8 mouse cellular contexts compared by ENCODE assay signal in the genomic region with DNA sequence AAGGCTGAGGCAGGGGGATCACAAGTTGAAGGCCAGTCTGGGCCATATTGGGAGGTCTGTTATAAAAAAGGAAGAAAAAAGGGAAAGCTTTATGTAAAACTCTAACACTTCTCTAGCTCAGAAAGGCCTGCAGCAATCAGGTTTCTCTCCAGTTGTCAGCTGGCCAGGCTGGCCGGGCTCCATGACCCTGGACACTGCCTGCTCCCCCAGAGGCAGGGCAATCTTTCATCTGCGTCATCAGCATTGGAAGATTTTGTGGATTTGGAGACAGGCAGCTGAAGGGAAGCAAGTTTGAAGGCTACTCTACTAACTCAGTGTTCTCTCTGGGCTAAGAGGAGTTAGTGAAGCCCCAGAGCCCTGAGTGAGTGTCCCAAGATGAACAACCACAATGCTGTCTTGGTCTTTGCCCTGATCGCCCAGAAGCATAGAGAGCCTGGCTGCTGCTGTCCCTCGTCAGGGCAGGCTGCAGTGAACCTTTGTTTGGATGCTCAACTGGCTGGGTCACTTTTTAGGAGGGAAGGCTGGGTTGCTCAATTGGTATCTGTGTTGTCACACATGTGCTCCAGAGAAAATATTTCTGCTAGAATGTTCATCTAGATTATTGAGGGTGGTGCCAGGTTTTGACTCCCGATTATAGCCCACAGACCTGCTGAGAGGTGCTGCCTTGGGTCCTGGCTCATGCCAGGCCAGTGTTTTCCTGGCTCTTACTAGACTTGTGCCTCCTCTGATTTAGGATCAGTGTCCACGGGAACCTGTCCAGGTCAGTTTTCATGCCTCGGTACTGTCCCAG. TPM values are rescaled to one million over a fixed set of nuclear protein-coding genes. Genes with fewer than 3 reads are reported as not detected.
DNase-seq lines count a peak whose midpoint lies in the region.
"Had no signal": no experiment of that assay in that cellular context is flagged by ENCODE, and none has a peak within 500 bp of the region (broad histone marks: within the 10 kb centered on the region; RNA-seq: fewer than 3 reads in every experiment).

No protein-coding gene starts in this region.

- DNase-seq in urinary bladder, postnatal 14 days (ENCODE audit: low spot score) = peak; percentile 46
- DNase-seq in urinary bladder, postnatal 10 days (ENCODE audit: low spot score) = no peak
- peak; percentile 74 to 79 for DNase-seq in gastrocnemius, adult 8-10 months (ENCODE audit: low spot score in 2 of 2)
- peak; percentile 69 for DNase-seq in kidney, postnatal 14 days
- DNase-seq in testis, postnatal 14 days (ENCODE audit: low spot score) = peak; percentile 75
- DNase-seq in right cerebral cortex, postnatal 10 days (ENCODE audit: low spot score in 2 of 2) = no peak
- DNase-seq in left cerebral cortex, adult 11 months (ENCODE audit: low spot score) = no peak
- DNase-seq: right cerebral cortex, adult 18-20 months had no signal

RNA-seq across cellular contexts. Expression of gene Nadk, which starts 16.4 kb away (rescaled TPM):
- 10 to 100 TPM; 10.8 to 19.0 (median 15.8) TPM for total RNA-seq in gastrocnemius, adult 8-10 months (2022)

RNA-seq across cellular contexts. Expression of gene Slc35e2, which starts 22.7 kb away (rescaled TPM):
- 1 to 10 TPM; 2.8 to 3.8 (median 3.4) TPM for total RNA-seq in gastrocnemius, adult 8-10 months (2022)

RNA-seq across cellular contexts. Expression of gene Cdk11b, which starts 46.1 kb away (rescaled TPM):
- total RNA-seq in gastrocnemius, adult 8-10 months (2022) = 10 to 100 TPM; 22.7 to 30.1 (median 27.5) TPM

Comparison
In these comparisons a context has a peak if more than half of its experiments do, and no peak if none do; other contexts are left out.
1. DNase-seq: peak in urinary bladder, postnatal 14 days (single experiment), gastrocnemius, adult 8-10 months (2 of 2), kidney, postnatal 14 days (single experiment) and testis, postnatal 14 days (single experiment); none in urinary bladder, postnatal 10 days (single experiment), right cerebral cortex, postnatal 10 days (0 of 2) and left cerebral cortex, adult 11 months (single experiment).